Mouse (Mus musculus) left cerebral cortex, adult 8-10 months (tissue): Measurements from ENCODE around the gene Atp6v0d1. TPM values are rescaled to one million over a fixed set of nuclear protein-coding genes. Genes with fewer than 3 reads are reported as not detected.
A peak's percentile ranks its signal among the peaks of the same experiment; 100 is the strongest.
"Not testable (repeated sequence)": the region's sequence is repeated elsewhere in the genome, so short reads cannot be mapped to it uniquely, and the experiment has no call there.

Experiments used
- DNase-seq, 2 experiments: peaks; one replicate each; pipeline ENCODE4 v3.0.0; 2022; ENCODE audit warnings: low spot score in 2 of 2
- total RNA-seq, 4 experiments: library from RNA; stranded (reverse); gene quantifications; 2 replicates each; pipeline ENCODE4 v1.2.4; 2022

The Atp6v0d1 gene
- 100 to 1,000 TPM; 297 to 314 (median 303) TPM for total RNA-seq

DNA sequence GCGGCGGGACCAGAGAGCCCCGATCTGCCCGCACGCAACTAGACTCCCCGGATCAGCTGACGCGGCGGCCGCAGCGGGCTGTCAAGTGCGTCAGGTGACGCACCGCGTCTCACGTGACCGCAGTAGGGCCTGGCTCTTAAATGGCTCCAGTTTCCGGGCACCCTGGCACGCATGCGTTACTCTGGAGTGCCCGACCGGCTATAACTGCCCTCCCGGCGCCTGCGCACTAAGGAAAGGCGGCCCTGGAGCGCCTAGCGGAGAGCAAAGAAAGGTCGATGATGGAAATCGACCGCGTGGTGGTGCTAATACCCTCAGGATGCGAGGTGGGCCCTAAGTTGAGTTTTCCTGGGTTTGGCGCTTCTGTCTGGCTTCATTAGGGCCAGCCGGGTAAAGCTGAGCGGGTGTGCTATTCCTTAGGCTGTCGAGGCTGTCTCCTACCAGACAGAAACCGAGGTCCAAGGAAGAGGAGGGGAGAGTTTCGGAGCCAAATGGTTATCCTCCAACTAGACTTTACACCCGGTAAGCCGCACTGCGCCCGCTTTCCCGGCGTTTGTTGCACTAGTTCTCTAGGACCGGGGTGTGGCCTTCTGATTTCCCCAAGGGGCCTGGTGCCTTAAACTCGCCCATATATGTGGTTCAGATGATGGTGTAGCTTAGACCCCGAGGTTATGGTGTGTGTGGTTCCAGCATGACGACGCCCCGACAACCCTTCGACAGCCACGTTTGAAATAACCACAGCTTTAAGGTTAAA lies at the start of gene Atp6v0d1:
Gene Atp6v0d1 (minus strand): TSS at position 96 of the 751 bp plus-strand sequence.
- peak; percentile 96 to 100 for DNase-seq

DNA sequence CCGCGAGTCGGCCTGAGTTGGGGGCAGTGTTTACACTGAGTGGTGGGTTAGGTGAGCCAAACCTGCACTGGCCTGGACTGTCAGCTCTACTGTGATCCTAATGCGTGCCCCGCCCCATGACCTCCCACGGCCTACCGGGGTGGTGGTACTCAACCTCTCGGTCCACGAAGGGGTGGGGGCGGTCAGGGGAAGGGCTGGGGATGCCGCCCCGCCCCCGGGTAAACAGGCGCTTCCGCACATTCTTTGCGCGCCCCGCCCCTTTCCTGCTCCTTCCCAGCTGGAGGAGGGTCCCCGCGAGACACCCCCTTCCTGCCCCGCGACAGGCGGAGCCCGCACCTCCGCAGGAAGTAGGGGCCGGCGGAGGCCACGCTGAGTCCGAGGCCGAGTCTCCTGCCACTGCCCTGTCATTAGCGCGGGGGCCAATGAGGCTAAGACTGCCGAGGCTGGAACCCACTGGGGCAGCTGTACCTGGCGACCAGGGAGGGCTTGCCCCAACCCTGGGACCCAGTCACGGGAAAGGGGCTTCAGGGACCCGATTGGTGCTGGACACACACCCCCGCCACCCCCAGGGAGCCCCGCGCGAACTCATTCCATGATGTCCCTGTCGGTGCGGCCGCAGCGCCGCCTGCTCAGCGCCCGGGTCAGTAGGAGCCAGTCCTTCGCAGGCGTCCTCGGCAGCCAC lies 48.1 kb upstream of the Atp6v0d1 start:
- peak in 1 of 2 experiments; percentile 31 for DNase-seq

DNA sequence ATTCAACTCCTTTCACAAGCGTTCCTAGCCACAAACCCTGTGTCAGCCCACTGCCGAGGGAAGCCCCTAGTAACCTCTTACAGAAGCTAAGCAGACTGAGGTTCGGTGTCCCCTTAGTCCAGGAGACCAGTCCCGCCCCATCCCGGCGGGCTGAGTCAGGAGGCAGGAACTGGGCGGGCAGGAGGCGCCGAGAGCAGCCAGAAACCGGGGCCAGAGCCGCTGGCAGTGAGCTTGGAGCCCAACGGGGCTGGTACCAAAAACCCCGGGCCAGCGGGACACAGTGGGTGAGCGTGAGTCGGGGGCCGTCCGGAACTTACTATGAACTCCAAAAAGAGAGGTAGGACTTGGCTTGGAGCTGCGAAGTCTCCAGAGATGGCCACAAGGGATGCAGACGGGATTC lies 47.2 kb upstream of the Atp6v0d1 start:
- no peak for DNase-seq

DNA sequence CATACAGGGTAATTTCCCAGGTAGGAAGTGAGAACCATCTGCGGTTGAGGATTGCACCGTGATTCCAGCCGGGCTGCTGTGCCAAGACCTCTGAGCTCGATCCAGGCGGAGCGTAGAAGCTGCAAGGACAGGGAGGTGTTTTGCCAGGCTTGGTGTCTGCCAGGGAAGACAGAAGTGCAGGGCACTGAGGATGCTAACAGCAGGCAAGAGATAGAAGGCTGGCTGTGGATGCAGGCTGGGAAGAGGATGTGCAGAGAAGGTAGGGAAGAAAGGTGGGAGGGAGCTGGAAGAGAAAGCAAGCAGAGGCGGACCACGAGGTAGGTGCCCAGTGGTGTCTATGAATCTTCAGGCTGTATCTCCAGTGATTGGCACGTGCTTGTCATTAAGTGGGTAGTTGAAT lies 46.0 kb upstream of the Atp6v0d1 start:
- peak in 1 of 2 experiments; percentile 57 for DNase-seq

DNA sequence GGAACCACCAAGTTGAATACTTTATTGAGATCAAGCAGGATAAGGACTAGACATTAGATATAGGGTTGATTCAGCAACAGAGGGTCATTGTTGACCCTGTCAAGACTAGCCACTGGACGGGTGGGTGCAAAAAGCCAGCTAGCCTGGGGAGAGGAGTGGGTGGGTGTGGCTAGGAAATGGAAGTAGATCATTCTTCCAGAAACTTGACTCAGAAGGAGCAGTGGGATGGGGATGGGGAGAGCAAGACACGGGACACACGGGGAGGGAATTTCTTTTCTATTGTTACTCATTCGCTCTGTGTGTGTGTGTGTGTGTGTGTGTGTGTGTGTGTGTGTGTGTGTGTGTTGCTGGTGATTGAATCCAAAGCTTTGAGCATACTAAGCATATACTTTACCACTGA lies 43.9 kb upstream of the Atp6v0d1 start:
- no peak for DNase-seq

DNA sequence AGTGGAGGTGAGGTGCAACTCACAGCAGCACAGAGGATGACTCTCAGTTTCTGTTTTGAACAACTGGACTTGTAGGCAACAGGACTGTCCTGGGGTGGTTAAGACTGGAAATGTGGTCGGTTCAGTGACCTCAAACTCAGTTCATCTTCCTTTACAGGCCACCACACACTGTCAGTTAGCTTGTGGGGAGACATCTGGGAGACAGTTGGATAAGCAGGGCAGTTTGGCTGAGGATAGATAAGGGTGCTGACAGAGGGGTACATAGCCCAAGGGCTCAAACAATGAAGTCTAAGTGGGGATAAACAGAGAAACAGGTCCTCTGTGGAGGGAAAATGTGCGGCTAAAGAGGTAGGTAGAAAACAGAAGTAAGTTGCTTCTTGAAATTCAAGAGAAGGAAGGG lies 43.5 kb upstream of the Atp6v0d1 start:
- DNase-seq = no peak

DNA sequence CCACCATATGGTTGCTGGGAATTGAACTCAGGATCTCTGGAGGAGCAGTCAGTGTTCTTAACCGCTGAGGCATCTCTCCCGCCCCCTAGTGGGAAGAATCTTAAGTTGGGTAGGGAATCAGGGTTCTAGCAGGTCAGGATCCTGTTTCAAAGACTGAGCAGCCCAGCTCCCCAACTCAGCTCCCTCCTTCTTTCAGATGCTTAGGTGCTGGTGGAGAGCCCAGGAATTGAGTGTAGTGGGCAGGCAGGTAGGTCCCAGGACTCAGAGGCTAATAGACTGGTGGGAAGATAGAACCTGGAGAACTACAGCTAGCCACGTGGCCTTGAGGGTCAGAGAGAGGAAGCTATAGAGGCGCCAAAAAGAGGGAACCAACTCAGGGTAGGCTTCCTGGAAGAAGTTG lies 41.8 kb upstream of the Atp6v0d1 start:
- no peak for DNase-seq

DNA sequence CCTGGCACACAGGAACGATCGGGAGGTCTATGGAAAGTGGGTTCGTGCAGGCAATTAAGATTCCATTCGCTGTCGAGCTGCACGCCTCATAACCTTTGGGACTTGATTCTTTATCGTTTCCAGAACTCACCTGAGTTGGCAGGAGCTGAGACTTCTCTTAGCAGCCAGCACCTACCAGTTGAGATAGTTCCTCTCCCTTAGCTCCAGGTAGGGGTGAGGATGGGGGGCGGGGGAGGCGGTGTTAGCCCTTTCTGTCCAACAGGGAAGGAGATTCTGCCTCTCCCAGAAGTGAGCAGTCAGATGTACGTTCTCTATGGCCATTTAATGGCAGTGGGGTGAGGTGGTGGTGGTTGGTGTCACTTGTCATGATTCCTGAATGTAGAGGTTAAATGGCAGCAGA lies 41.2 kb upstream of the Atp6v0d1 start:
- no peak for DNase-seq

DNA sequence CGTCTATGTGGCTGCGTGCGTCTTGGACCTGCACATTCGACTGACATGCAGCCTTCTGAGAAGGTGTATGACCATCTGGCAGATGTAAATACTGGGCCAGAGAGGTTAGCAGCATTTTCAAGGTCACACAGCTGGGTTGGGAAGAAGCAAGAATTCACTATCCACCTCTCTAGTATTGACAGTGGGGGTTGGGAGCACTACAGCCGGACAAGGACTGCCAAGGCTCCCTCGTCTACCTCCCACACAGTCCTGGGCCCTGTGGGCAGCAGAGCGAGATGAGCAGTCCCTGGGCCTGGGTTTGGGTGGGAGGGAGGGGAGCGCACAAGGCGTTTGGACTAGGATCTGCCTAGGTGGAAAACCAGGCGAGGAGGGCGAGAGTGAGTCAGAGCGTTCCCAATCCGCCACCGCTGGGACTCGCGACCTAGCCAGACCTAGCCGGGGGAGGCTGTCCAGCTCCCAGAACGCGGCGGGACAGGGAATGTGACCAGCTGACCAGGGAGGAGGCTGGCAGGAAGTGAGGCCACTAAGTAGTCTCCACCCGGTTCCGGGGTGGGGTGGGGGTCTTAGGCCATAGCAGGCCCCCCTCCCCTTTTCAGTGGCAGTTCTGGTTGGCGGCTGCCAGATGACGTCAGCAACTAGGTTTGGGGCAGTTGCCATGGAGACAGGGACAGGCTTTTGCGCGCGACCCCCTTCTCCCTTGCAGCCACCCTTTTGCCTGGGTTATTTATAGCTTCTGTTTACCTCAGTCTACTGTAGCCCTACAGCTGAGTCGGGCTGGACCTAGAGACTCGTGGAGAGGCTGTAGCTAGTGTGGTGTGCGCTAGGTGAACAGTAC lies 40.6 kb upstream of the Atp6v0d1 start:
- DNase-seq = peak; percentile 71 to 87

DNA sequence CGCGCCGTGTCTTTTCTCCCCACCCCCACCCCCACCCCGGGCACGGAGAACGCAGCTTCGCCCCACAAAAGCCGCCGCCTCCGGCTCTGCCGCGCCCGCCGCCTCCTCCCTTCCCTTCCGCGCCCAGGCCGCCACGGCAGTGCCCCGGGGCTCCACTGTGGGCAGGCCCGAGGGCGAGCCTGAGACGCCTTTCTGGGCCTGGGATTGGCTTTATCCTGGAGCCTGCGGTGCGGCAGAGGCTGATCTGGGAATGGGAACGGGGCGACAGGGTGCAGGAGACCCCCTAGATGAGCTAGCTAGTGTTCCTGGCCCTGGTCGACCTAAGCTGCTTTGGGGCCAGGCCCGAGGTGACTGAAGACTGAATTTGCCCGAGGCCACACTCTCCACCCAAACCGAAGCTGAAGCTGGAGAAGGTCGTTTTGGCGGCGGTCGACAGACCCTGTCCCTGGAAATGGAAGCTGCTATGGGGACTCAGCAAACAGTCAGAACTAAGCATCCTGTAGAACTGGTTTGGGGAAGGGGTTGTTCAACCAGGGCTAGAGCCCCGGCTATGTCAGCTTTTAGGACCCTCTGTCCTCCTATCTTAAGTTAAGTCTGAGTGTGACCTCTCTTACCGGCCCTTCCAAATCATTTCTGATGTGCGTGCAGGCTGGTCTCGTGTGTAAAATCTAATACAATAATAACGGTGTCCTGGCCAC lies 39.8 kb upstream of the Atp6v0d1 start:
- no peak for DNase-seq

DNA sequence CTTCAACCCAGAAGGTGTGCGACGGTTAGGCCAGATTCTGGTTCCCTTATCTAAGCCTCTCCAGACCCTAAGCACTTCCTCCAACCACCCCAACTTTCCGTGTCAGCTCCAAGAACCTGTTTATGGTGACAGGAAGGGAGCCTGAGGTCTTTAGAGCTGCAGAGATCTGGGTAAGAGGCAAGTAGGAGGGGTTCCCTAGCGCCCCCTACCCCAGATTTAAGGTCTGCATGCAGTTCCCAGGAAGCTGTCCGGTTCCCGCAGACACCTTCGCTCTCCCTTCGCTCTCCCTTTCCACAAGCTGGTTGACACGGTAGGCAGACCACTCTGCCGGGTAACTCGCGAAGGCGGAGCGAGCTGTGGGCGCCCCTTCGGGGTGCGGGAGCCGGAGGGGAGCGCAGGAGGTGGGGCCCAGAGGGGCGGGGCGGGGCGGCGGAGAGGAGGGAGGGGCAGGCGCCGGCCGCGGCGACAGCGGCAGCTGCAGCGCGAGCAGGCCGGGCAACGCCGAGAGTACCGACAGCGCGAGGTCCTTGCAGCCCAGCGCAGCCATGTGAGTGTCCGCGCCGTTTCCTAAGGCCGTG lies 39.0 kb upstream of the Atp6v0d1 start, which contains the start of gene Ripor1:
Gene Ripor1 (plus strand): TSS at position 452 of the 578 bp plus-strand sequence.
- no peak for DNase-seq

DNA sequence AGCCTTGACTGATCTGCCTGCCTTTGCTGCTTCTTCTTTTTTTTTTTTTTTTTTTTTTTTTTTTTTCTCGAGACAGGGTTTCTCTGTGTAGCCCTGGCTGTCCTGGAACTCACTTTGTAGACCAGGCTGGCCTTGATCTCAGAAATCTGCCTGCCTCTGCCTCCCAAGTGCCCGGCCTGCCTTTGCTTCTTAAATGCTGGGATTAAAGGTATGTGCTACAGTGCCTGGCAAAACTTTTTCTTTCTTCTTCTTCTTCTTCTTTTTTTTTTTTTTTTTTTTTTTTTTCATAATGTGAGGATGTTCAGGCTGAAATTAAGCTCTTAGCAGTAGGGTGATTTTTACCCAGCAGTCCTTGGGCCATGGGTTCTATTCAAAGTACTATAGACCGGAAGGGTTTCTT lies 36.7 kb upstream of the Atp6v0d1 start:
- not testable (repeated sequence) for DNase-seq

DNA sequence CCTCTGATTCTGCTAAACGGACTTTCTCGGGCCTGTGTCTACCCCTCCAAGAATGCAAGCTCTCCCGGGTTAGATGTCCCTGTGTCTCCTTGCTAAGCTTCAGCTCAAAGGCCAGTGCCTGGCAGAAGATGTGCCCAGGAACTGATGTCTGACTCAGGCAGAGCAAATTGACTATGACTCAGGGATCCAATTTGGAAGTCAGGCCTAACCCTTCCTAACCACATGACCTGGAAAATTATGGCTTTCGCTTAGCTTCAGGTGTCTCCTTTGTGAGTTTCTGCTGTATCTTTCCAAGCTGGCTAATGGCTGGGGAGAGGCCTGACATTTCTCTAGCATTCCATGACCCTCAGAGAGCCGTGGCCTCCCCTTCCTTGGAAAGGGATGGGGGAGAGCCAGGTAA lies 35.5 kb upstream of the Atp6v0d1 start:
- DNase-seq = no peak

DNA sequence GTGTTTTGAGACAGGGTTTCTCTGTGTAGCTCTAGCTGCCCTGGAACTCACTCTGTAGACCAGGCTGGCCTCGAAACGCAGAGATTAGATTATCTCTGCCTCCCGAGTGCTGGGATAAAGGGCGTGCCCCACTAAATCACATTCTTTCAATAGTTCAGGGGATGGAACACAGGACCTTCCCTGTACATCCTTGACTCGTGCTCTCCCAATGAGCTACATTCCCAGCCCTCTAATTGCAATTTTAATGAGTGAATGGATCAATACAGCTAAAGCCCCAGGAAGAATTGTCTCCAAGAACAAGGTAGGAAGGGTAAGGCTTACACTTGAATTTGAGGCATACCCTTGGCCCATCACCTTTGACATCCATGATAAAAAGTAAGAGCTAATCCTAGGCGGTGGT lies 32.9 kb upstream of the Atp6v0d1 start:
- DNase-seq = no peak

DNA sequence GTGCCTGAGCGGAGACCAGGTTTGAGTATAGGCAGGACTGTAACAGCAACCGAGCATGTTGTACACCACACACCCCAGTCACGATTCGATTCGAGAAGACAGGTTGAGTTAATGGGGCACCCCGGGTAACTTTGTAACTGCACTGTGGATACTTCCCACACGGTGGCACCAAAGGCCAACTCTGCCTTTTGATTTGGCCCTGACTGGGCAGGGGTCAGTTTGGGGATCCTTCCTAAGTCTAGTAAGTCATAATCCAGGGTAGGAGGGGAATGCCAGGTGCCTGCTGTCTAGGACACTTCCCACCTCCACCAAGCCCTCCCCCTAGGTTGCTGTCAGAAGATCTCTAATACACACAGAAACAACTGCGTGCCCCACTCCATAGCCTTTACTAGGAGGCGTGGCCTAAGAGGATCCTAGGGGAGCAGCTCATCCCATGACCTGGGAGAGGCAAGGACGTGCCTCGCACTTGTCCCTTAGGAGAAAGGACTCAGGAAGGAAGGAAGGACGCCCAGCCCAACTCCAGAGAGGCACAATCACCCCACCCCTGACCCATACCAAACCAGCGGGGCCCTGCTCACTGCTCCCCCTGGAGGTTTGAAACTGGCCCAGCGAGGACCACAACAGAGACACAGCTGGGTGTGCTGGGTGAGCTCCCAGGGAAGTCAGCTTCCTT lies 30.7 kb upstream of the Atp6v0d1 start:
- DNase-seq = no peak

DNA sequence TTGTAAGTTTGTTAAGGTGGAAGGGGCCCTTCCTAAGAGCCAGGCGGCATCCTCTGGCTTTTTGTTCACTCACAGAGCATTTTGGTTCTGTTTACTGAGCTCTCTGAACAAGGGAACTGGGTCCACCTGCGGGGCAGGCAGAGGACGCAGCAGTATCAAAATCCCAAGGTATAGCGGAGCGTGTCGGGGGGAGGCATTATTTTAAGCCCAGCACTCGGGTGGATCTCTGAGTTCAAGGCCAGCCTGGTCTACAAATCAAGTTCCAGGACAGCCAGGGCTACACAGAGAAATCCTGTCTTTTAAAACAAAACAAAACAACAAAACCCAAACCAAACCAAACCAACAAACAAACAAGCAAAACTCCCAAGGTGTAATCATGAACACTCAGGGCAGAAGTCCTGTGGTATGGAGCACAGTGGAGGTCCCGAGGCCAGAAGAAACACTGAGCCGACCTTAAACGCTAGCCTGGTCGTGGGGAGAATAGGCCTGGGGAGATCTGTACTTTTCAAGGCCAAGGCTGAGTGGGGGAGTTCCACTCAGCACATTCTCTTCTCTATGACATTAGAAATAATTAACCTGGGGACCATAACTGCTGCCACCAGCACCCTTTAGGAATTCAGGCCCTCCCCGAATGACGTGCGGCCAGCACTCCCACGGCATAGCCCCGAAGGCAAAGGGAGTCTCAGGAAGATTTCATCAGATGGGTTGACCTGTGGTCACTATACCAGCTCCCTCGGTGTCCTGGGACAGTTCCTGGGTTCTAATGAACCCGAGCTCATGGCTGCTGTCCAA lies 28.8 kb upstream of the Atp6v0d1 start:
- DNase-seq = no peak

DNA sequence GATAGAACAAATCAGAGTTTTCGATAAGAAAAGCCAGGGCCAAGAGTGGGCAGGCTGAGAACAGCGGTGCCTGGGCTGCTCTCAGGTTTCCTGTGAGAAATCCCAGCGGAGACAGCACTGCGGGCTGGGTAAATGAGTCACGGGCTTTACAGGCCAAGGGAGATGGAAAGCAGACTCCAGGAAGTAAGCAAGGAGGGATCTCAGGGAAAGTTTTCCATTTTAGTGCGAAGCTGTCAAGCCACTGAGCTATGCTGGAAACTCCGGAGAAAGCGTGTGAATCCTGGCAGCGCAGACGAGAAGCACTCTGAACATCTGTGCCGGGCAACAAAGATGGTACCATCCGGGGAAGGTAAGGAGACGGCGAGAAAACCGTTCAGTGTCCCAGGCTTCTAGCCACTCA lies 28.0 kb upstream of the Atp6v0d1 start:
- no peak for DNase-seq

DNA sequence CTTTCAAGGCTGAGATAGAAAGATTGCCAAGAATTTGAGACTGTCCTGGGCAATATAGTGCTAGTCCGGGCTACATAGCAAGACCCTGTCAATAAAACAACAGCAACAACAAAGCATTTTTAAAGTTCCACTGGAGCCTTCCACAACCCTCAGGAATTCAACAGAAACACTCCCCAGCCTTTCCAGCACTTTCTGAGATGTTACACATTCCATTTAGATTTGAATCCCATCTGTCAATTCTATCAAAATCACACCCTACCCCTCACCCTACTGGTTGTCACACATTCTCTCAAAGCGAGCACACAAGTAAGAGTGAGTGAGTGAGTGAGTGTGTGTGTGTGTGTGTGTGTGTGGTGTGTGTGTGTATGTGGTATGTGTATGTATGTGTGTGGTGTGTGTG lies 26.6 kb upstream of the Atp6v0d1 start:
- no peak for DNase-seq

DNA sequence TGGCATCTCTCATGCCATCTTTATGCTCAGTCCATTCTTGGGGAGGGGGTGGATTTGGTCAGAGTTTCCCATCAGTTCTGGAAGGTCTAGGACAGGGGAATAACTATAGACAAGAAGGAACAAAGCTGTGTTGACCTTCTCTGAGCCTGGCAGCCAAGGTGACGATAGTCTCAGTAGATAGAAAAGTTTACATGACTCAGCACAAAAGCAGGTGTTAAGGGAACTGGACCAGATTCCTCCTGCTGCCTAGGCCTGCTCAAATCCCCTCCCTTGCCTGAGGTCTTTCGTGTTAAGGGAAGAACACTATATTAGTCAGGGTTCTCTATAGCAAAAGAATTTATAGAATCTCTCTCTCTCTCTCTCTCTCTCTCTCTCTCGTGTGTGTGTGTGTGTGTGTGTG lies 13.9 kb upstream of the Atp6v0d1 start:
- no peak for DNase-seq

DNA sequence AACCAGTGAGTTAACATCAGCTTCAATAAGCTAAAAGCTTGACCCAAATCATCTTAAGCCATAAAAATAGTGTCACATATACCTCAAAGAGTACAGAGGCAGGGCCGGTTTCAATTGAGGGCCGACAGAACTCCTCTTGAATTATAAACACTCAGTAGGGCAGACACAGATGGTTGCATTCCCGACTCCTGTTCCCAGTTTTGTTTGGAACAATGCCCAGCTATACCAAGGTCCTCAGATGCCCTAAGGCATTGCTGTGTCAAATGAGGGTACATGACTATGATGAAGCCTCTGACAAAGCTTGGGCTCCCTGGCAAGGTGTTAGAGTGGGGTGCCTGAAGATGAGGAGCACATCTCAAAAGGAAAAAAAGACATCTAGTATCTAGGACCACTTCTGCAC lies 9.7 kb upstream of the Atp6v0d1 start:
- DNase-seq = no peak
